Mouse (Mus musculus) heart, adult 2 months (tissue): ENCODE results near the gene Crebl2. TPM values are rescaled to one million over a fixed set of nuclear protein-coding genes. Genes with fewer than 3 reads are reported as not detected.

Experiments used
- DNase-seq, 2 experiments: peaks; one replicate each; pipeline ENCODE4 v3.0.0; 2021
- H3K27ac ChIP-seq: fragments of 200-600 bp; 2 replicates; pipeline ENCODE4 v1.8.1; 2022
- H3K27me3 ChIP-seq: fragments of 200-500 bp; 2 replicates; pipeline ENCODE4 v1.6.1; 2012; ENCODE audit warnings: mild to moderate bottlenecking, low read length, inconsistent platforms, mixed read lengths; ENCODE audit not compliant: control insufficient read depth, insufficient read depth
- H3K36me3 ChIP-seq: fragments of 200-500 bp; 2 replicates; pipeline ENCODE4 v1.6.1; 2012; ENCODE audit warnings: low read length, inconsistent platforms; ENCODE audit not compliant: control insufficient read depth, insufficient read depth
- H3K4me1 ChIP-seq: fragments of 200-500 bp; 2 replicates; pipeline ENCODE4 v1.6.1; 2011; ENCODE audit warnings: low read length; ENCODE audit not compliant: control insufficient read depth, insufficient read depth
- H3K4me3 ChIP-seq: fragments of 200-600 bp; 2 replicates; pipeline ENCODE4 v1.8.1; 2022
- H3K79me2 ChIP-seq: fragments of 200-500 bp; replicated peaks from 2 replicates; pipeline ENCODE4 v1.6.1; 2012; ENCODE audit warnings: mild to moderate bottlenecking, inconsistent platforms, low read length, moderate library complexity, mixed read lengths; ENCODE audit not compliant: control insufficient read depth, insufficient read depth
- H3K9ac ChIP-seq: fragments of 200-500 bp; 2 replicates; pipeline ENCODE4 v1.6.1; 2012; ENCODE audit warnings: low read depth, mild to moderate bottlenecking, control low read depth, inconsistent platforms, low read length, mixed read lengths
- CTCF ChIP-seq: fragments of 200-600 bp; IDR thresholded peaks from 2 replicates; pipeline ENCODE4 v1.8.1; 2022; ENCODE audit warnings: antibody characterized with exemption, mild to moderate bottlenecking, moderate library complexity
- EP300 ChIP-seq: fragments of 200-500 bp; IDR thresholded peaks from 2 replicates; pipeline ENCODE4 v1.6.1; 2011; ENCODE audit warnings: low read depth, low read length, control low read depth; ENCODE audit not compliant: insufficient read depth
- POLR2A ChIP-seq: fragments of 200-500 bp; IDR thresholded peaks from 2 replicates; pipeline ENCODE4 v1.6.1; 2011; ENCODE audit warnings: mild to moderate bottlenecking, low read depth, low read length, control low read depth; ENCODE audit not compliant: insufficient read depth
- WGBS: fragments of 180-500 bp; shearing (Covaris S2); methylation state at CpG from one replicate; pipeline ENCODE4 v1.1.7; 2018; 5-methylcytosine and 5-hydroxymethylcytosine counted together
- intact Hi-C: fragments of 180-260 bp; cut with DNase I; formaldehyde crosslinking; loops from one replicate; pipeline ENCODE4 v1.15.1; 2025
- polyA plus RNA-seq: library from polyadenylated mRNA; depleted of rRNA; stranded (reverse); fragments of >200 nt; gene quantifications from 2 replicates; pipeline ENCODE4 v1.2.3, GENCODE M21; 2012
- total RNA-seq, 2 experiments: library from RNA; stranded (reverse); gene quantifications; 2 replicates each; pipeline ENCODE4 v1.2.3; 2021

Crebl2 gene
- total and polyA plus RNA-seq, 3 experiments, result 9.2 to 16.2 (median 12.2) TPM

DNA sequence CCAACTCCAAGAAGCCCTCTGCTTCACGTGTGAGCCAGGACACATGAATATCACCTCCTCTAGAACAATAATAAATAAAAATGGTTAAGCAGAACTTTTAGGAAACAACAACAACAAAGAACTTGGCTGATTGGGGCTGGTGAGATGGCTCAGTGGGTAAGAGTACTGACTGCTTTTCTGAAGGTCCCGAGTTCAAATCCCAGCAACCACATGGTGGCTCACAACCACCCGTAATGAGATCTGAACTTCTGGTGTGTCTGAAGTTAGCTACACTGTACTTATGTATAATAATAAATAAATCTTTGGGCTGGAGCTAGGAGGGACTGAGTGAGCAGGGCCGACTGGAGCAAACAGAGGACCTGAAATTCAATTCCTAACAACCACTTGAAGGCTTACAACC is 47.3 kb downstream of the Crebl2 start:
- no peak for DNase-seq
- H3K4me3 ChIP-seq, result no peak overlapping the region
- WGBS, result 89% methylated on average over 4 of the region's 4 CpGs
- no peaks in the 10 kb centered on the region for H3K4me1 ChIP-seq
- TF ChIP-seq POLR2A, result no peak
- TF ChIP-seq CTCF, result no peak
- no peak for TF ChIP-seq EP300
- H3K36me3 ChIP-seq, result no peaks in the 10 kb centered on the region
- H3K27ac ChIP-seq, result no peak overlapping the region
- H3K27me3 ChIP-seq, result no peaks in the 10 kb centered on the region
- H3K79me2 ChIP-seq, result no peaks in the 10 kb centered on the region
- intact Hi-C loops, result no loop called here
- H3K9ac ChIP-seq, result no peak overlapping the region

- no peak for DNase-seq
- Histone ChIP-seq H3K79me2 (no peaks in the 10 kb centered on the region), H3K36me3 (no peaks in the 10 kb centered on the region), H3K27me3 (no peaks in the 10 kb centered on the region), H3K9ac (no peak overlapping the region), H3K27ac (no peak overlapping the region), H3K4me1 (no peaks in the 10 kb centered on the region), H3K4me3 (no peak overlapping the region)
- no peak for TF ChIP-seq EP300
- no peak for TF ChIP-seq POLR2A
- TF ChIP-seq CTCF, result no peak
- intact Hi-C loops, result no loop called here
- WGBS, result 78% methylated on average over 1 of the region's 1 CpGs
Observed at GRCm38 (mm10) chr6:134877892-134878291, 47.9 kb downstream of the Crebl2 start.

GRCm38 (mm10) chr6:134879556-134879955 is 49.6 kb downstream of the Crebl2 start:
- intact Hi-C loops, result no loop called here
- no peak for TF ChIP-seq POLR2A
- no peak for TF ChIP-seq CTCF
- TF ChIP-seq EP300, result no peak
- no peaks in the 10 kb centered on the region for H3K79me2 ChIP-seq
- no peak overlapping the region for H3K27ac ChIP-seq
- H3K27me3 ChIP-seq, result no peaks in the 10 kb centered on the region
- H3K4me3 ChIP-seq, result no peak overlapping the region
- H3K36me3 ChIP-seq, result no peaks in the 10 kb centered on the region
- H3K4me1 ChIP-seq, result no peaks in the 10 kb centered on the region
- H3K9ac ChIP-seq, result no peak overlapping the region
- DNase-seq, result no peak
- WGBS, result 88% methylated on average over 5 of the region's 5 CpGs

GRCm38 (mm10) chr6:134880046-134880445 is 50.1 kb downstream of the Crebl2 start:
- H3K9ac ChIP-seq, result no peak overlapping the region
- no peak overlapping the region for H3K4me3 ChIP-seq
- no peaks in the 10 kb centered on the region for H3K4me1 ChIP-seq
- H3K79me2 ChIP-seq, result no peaks in the 10 kb centered on the region
- no peaks in the 10 kb centered on the region for H3K27me3 ChIP-seq
- no peak for DNase-seq
- no peaks in the 10 kb centered on the region for H3K36me3 ChIP-seq
- intact Hi-C loops, result no loop called here
- TF ChIP-seq POLR2A, result no peak
- no peak for TF ChIP-seq CTCF
- TF ChIP-seq EP300, result no peak
- no peak overlapping the region for H3K27ac ChIP-seq
- WGBS, result 68% methylated on average over 2 of the region's 2 CpGs

DNA sequence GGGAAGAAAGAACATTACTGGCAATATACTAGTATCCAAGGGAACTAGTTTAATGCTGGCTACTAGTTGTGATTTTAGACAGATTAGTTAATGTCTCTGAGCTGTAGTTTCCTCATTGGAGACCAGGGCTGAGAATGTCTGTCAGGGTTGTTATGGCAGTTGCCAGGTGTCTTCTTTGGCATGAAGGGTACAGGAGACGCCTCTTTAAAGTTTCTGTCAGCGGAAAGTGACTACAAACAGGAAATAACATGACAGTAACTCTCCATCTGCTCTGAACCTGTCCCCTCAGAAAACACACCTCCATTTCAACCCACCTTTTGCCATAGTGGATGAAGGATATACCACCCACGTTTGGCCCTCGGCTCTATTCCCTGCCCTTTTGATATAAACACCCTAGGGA is 53.7 kb downstream of the Crebl2 start:
- TF ChIP-seq CTCF (no peak), EP300 (no peak), POLR2A (no peak)
- no peak for DNase-seq
- Histone ChIP-seq H3K36me3 (no peaks in the 10 kb centered on the region), H3K4me3 (no peak overlapping the region), H3K9ac (no peak overlapping the region), H3K27me3 (no peaks in the 10 kb centered on the region), H3K79me2 (no peaks in the 10 kb centered on the region), H3K4me1 (no peaks in the 10 kb centered on the region), H3K27ac (no peak overlapping the region)
- intact Hi-C loops, result no loop called here
- WGBS, result 87% methylated on average over 4 of the region's 4 CpGs

GRCm38 (mm10) chr6:134885515-134885914 is 55.6 kb downstream of the Crebl2 start:
- 100% methylated on average over 2 of the region's 2 CpGs for WGBS
- no peaks in the 10 kb centered on the region for H3K27me3 ChIP-seq
- H3K4me1 ChIP-seq, result no peaks in the 10 kb centered on the region
- intact Hi-C loops, result no loop called here
- no peak overlapping the region for H3K27ac ChIP-seq
- H3K9ac ChIP-seq, result no peak overlapping the region
- no peaks in the 10 kb centered on the region for H3K79me2 ChIP-seq
- H3K36me3 ChIP-seq, result no peaks in the 10 kb centered on the region
- DNase-seq, result no peak
- TF ChIP-seq POLR2A, result no peak
- TF ChIP-seq EP300, result no peak
- no peak for TF ChIP-seq CTCF
- H3K4me3 ChIP-seq, result no peak overlapping the region
